Mouse (Mus musculus): Measurements from ENCODE around the gene Vmn1r17. TPM values are rescaled to one million over a fixed set of nuclear protein-coding genes. Genes with fewer than 3 reads are reported as not detected.
"Not testable (repeated sequence)": the region's sequence is repeated elsewhere in the genome, so short reads cannot be mapped to it uniquely, and the experiment has no call there.

Vmn1r17 gene
- total RNA-seq (2022) = not detected

- DNase-seq (ENCODE audit: low spot score) = no peak
These were observed at the start of gene Vmn1r17 for GRCm38 (mm10) chr6:57363627-57364026. Gene Vmn1r17, minus strand, starts transcription at chr6:57363727.

- DNase-seq (ENCODE audit: low spot score) = not testable (repeated sequence)
These were observed 40.0 kb upstream of the Vmn1r17 start, which contains the start of gene Vmn1r19 for GRCm38 (mm10) chr6:57403480-57403879. Gene Vmn1r19, plus strand, starts transcription at chr6:57403780.

- no peak for DNase-seq (ENCODE audit: low spot score)
These were observed 32.2 kb upstream of the Vmn1r17 start, which contains the start of gene Vmn1r18 for GRCm38 (mm10) chr6:57395683-57396082. Gene Vmn1r18, minus strand, starts transcription at chr6:57395783.

GRCm38 (mm10) chr6:57367496-57367895, 4.0 kb upstream of the Vmn1r17 start:
- no peak for DNase-seq (ENCODE audit: low spot score)

- not testable (repeated sequence) for DNase-seq (ENCODE audit: low spot score)
These were observed 2.3 kb upstream of the Vmn1r17 start for GRCm38 (mm10) chr6:57365866-57366265.

GRCm38 (mm10) chr6:57356864-57357263, 6.7 kb downstream of the Vmn1r17 start:
- no peak for DNase-seq (ENCODE audit: low spot score)

GRCm38 (mm10) chr6:57329394-57329793, 34.1 kb downstream of the Vmn1r17 start, which contains the start of gene Vmn1r16:
Gene Vmn1r16, minus strand, starts transcription at chr6:57329494.
- no peak for DNase-seq (ENCODE audit: low spot score)

GRCm38 (mm10) chr6:57326176-57326575, 37.4 kb downstream of the Vmn1r17 start:
- DNase-seq (ENCODE audit: low spot score) = no peak

Other genes with a start within 250 kb of the Vmn1r17 start
- gene Vmn1r11, start 230.3 kb downstream of the Vmn1r17 start, total RNA-seq (2022) = not detected
- not detected for gene Vmn1r12, start 206.8 kb downstream of the Vmn1r17 start, total RNA-seq (2022)
- not detected for gene Vmn1r13, start 160.4 kb downstream of the Vmn1r17 start, total RNA-seq (2022)
- gene Vmn1r14, start 132.0 kb downstream of the Vmn1r17 start, total RNA-seq (2022) = not detected
- not detected for gene Vmn1r15, start 105.8 kb downstream of the Vmn1r17 start, total RNA-seq (2022)
- gene Vmn1r16, start 34.2 kb downstream of the Vmn1r17 start, total RNA-seq (2022) = not detected
- not detected for gene Vmn1r18, start 32.1 kb upstream of the Vmn1r17 start, total RNA-seq (2022)
- not detected for gene Vmn1r19, start 40.1 kb upstream of the Vmn1r17 start, total RNA-seq (2022)
- gene Vmn1r20, start 65.2 kb upstream of the Vmn1r17 start, total RNA-seq (2022) = not detected
- gene Ppm1k, start 171.7 kb upstream of the Vmn1r17 start, total RNA-seq (2022) = 100 to 1,000 TPM in 3 of 4 experiments, 10 to 100 TPM in 1; 92.8 to 122 (median 105) TPM
- 1 to 10 TPM; 1.7 to 3.4 (median 2.9) TPM for gene Herc6, start 217.3 kb upstream of the Vmn1r17 start, total RNA-seq (2022)